Mouse (Mus musculus): ENCODE measurements around the gene D930020B18Rik.

GRCm38 (mm10) chr10:121642054-121642947 is 913 bp downstream of the D930020B18Rik start:
- TF ChIP-seq CTCF (IDR thresholded peaks at IDR 0.05 in 2 of 3, conservative IDR thresholded peaks at IDR 0.05 in 1 of 3; ENCODE audit: control insufficient read depth in 1 of 3, insufficient read depth in 1 of 3, low read depth in 2 of 3, low read length in 3 of 3, poor library complexity in 1 of 3, severe bottlenecking in 1 of 3): no peak
- TF ChIP-seq MEF2A (IDR thresholded peaks at IDR 0.05; ENCODE audit: extremely low read depth, insufficient replicate concordance, low read depth, low read length, poor library complexity, severe bottlenecking): no peak
- TF ChIP-seq ZKSCAN1 (IDR thresholded peaks at IDR 0.05; ENCODE audit: low read depth, low read length): no peak
- no peak for TF ChIP-seq GATA1 (IDR thresholded peaks at IDR 0.05; ENCODE audit: low read depth, low read length)
- 0 out of 4 replicates have a peak, but pooled peaks of 1 of the 2 experiments have one; percentile 10 for TF ChIP-seq EP300 (IDR thresholded peaks at IDR 0.05; ENCODE audit: low read depth in 1 of 2, low read length in 2 of 2)
- TF ChIP-seq MAZ (IDR thresholded peaks at IDR 0.05; ENCODE audit: low read depth, low read length): 0 out of 2 replicates have a peak, but pooled peaks have one; percentile 19
- no peak for TF ChIP-seq POLR2AphosphoS2 (IDR thresholded peaks at IDR 0.05; ENCODE audit: low read length)
